Mouse (Mus musculus): ENCODE results near the gene Nelfe.
A peak's percentile ranks its signal among the peaks of the same experiment; 100 is the strongest.
"Not testable (repeated sequence)": the region's sequence is repeated elsewhere in the genome, so short reads cannot be mapped to it uniquely, and the experiment has no call there.

Gene Nelfe

DNA sequence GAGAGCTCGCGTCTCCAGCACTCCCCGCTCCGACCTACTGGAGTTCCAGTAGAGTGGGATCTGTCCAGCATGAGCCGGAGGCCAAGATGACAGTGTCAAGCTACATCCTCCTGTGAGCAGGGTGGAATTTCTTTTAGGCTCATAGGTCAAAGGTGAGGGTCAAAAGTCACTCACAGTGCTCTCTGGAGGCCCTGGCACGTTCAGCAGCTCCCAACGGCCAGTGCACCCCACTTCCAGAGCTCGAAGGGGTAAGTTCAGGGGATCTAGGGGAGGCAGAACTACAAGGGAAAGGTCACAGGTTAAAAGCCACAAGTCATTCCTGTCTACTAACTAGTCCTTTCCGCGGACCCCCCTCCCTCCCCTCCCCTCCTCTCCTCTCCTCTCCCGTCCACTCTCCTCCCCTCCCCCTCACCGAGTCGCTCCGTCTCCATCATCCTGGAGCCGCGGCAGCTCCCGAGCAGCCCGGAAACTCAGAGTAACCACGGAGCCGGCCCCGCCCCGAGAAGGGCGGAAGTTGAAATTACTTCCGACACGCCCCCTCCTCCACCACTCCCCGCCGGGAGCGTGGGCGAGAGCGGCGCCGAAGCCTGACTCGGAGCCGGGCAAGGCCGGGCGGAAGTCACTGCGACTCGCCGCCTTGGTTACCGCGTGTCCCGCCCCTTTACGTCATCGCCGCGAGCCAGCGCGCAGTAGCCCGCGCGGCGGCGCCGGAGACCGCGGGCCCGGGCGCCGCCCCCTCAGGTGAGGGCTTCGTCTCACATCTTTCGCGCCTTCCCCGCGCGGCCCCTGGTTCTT, at the start of gene Nelfe, which contains the start of gene Skiv2l:
Gene Nelfe, plus strand, starts transcription at position 670 of the 795 bp plus-strand sequence.
Gene Skiv2l, minus strand, starts transcription at position 489 of the 795 bp plus-strand sequence.
- peak; percentile 99 for DNase-seq (ENCODE audit: low spot score)

DNA sequence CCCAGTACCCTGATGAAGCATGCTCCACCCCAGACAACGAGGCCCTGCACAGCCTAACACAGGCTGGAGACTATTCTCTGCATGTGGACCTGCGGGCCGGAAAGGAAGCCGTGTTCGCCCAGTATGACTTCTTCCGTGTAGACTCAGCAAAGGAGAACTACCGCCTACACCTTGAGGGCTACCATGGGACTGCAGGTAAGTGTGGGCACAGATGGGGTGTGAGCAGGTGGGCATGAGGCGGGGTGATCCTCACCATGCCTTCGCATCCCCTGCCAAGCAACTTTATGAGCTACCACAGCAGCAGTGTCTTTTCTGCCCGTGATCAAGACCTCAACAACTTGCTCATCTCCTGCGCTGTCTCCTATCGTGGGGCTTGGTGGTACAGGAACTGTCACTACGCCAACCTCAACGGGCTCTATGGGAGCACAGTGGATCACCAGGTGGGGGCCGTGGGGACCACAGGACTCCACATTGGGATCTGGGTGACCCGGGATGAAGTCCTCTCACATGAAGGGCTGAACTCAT, 49.3 kb upstream of the Nelfe start:
- DNase-seq (ENCODE audit: low spot score), result not testable (repeated sequence)

DNA sequence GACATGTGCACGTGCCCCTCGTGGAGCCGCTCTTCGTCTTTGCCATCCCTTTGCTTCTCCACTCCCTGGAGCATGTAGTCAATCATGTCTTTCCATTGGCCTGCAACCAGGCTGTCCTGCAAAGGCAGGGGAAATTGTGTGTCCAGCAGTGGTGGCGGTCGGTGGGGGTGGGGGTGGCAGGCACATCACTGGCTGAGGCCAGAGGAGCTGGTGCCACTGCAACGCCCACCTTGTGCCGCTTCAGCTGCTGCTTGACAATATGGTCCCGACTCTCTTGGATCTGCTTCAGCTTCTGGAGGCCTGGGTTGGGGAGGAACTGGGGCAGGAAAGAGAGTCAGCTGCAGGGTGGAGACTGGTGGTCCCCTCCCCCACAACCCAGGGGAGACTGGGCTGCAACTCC, 47.4 kb upstream of the Nelfe start:
- DNase-seq (ENCODE audit: low spot score), result not testable (repeated sequence)

DNA sequence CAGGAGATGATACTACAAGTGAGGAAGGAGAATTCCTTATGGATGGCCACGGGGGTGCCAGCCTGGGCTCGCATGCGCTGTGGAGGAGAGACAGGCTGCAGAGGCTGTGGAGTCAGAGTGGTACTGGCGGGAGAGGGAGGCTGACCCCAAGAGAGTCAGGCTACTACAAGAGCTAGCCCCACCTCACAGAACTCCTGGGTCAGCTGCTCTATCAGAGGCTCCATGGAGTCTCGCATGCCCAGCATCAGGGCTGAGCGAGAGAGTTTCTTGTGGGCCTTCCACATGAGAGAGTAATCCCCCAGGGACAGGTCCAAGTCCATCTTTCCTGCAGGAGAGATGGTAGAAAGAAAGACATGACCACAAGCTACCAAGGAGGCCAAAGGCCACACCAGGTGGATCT, 46.8 kb upstream of the Nelfe start:
- not testable (repeated sequence) for DNase-seq (ENCODE audit: low spot score)

DNA sequence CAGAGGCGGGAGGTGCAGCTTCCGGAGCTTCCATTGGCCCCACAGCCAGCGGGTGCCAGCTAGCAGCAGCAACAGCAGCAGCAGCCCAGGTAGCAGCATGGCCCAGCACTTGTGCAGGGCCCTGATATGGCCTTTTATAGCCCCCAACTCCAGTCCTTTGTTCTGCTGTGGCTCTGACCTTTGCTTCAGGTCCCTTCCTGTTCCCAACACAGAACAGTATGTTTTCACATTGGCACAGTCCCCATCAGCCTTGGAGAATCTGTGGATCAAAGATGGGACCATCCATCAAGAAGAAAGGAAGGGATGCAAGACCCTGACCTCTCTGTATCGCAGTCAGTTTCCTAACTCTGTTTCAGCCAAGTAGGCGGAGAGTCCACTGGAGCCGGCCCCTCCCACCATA, 45.9 kb upstream of the Nelfe start, which contains the start of gene Cyp21a1:
Gene Cyp21a1, minus strand, starts transcription at position 261 of the 400 bp plus-strand sequence.
- DNase-seq (ENCODE audit: low spot score), result not testable (repeated sequence)

DNA sequence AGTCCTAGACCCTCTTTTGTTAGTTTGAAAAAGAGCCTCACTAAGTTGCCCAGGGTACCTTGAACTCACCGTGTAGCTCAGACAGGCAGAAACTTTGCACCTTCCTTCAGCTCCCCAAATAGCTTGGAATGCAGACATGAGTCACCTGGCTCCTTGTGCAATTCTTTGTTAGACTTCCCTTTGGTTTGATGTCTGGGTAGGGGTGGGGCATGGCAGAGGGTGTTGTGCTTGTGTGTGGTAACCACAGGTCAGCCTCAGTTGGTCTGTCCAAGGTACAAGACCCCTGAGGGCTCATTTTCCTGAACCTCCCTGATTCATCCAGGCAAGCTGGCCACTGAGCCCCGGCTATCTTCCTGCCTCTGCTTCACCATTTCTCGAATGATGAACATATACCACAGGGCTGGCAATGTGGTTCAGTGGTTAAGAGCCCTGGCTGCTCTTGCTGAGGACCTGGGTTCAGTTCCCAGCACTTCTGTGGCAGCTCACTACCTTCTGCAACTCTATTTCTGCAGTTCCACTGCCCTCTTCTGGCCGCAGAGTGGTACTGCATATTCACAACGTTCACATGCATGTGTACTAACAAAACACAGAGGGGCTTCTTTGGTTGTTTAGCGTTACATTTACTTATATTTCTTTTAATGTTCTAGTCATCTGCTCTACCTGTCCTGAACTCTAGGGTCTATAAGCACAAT, 45.2 kb upstream of the Nelfe start:
- DNase-seq (ENCODE audit: low spot score), result no peak

DNA sequence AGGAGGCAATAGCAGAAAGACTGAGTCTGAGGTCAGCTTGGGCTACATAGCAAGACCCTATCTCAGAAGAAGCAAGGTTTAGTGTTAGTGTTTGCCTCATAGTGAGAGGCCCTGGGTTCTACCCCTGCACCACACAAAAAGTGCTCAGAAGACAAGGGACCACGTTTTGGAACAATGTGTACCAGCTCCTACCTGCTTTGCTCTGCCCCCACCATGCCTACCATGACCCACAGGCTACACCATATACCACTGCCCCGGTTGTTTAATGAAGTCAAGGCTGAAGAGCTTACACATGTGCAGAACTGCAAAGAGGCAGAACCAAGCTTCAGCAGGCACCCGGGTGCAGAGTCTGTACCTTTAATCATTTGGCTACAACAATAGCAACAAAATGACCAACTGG, 43.0 kb upstream of the Nelfe start:
- no peak for DNase-seq (ENCODE audit: low spot score)

DNA sequence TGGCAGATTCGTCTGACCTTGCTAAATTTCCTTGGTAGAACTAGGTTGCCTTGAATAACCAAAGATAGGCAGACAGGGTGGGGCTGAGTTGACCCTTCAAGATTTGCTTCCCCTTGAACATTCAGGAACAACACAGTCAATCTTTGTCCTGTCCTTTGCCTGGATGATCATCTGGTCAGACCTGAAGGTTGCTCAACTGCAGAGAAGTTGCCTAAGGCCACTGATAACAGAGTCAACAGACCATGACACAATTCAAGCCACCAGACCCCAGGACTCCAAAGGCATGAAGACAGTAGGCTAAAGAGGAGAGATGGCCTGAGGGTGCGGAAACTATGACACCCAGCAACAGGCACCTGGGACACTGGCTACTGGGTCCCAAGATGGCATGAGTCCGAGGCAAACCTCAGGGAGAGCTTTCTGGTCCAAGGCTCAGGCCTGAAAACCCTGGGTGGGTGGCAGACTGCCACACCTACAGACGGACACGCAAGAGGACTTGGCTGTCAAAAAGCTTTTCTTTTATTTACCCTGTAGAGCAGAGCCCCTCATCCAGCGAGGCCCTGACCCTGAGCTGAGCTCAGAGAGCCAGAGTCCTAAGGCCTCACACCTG, 41.5 kb upstream of the Nelfe start:
- no peak for DNase-seq (ENCODE audit: low spot score)

DNA sequence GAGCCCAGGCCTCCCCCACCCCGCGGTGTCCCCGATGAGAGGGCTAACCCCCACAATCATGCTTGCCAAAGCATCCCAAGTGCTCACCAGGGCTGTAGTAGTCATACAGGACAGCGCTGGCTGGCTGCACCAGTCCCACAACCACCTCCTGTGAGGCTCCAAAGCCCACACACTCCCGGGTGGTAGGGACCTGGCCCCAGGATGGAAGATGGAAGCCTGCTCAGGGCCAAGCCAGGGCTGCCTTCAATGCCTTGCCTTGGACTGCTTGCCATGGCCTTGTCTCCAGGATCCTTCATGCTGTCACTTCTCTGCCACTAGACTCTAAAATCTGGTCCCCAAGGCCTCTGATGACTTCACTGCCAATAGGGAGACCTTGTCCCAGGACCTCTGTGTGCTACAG, 39.8 kb upstream of the Nelfe start:
- DNase-seq (ENCODE audit: low spot score), result not testable (repeated sequence)

DNA sequence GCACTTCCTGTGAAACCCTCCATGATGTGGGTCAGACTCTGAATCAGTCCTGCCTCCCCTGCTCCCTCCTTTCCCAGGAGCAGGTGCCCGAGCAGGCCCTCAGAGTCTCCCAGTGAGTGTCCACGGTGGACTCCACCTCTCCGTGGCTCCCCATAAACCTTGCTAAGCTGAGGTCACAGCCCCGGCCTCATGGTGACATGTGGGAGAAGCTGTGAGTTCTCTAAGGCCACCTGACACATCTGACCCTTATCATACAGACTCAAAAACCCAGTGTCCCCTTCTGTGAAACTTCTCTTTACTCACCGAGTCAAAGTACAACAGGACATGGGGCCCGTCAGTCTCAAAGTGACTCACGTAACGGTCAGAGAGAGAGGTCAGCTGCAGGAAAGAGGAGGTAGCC, 39.4 kb upstream of the Nelfe start:
- DNase-seq (ENCODE audit: low spot score), result not testable (repeated sequence)

DNA sequence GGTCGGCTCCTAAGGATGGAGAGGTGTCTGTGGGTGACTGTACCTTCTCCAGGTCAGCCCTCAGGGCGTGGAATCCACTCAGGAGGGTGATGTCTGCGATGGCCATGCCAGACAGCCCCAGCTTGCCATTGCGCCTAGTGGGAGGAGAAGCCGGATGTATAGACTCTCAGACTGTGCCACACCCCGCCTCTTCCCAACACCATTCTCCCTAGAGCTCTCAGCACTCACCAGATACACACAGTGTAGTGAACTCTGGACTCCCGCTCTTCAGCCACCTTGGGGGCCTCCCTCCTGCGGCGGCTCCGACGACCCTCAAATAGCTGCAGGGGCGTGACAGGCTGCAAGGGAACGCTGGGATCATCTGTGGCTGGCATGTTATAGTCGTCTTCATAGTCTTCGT, 38.9 kb upstream of the Nelfe start:
- DNase-seq (ENCODE audit: low spot score), result no peak

DNA sequence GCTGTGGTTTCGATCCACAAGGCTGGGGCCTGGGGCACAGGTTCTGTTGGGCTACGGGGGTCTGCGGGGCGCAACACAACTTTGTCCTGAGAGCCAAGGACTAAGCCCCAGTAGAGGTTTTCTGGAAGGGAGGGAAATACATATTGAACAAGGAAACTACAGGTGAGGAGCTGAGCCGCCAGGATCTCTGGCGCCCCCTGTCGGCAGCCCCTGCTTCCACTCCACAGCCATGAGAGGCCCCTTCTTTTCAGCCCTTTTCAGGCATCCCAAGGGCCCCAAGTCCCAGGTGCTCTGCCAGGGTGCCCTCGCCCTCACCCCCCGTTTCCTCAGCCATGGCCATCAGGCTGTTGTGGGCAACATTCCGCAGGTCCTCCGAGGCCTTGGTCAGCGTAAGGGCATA, 36.4 kb upstream of the Nelfe start:
- not testable (repeated sequence) for DNase-seq (ENCODE audit: low spot score)

DNA sequence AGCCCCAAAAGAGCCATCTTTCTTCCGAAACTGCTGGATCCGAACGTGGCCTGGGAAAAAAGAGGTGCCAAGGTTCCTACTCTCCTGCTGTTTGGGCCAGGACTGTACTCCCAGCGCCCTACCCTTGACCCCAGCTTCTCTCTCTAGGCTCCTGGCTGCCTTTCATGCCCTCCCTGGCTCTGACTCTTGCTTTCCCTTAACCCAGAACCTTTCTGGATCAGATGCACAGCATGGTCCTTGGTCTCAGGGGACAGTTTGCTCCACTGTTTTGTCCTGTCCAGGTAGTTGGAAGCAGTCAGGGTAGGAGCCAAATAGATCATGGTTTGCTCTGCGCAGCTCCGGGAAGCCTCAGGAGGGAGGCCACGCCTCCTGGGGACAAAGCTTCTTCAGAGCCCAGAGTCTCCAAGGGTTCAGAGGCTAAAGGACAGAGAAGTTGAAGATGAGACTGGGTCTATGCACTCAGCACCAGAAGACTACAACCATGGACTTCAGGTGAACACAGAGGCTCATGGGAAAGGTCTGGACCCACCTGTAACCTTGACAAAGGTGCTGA, 35.3 kb upstream of the Nelfe start:
- DNase-seq (ENCODE audit: low spot score), result no peak

DNA sequence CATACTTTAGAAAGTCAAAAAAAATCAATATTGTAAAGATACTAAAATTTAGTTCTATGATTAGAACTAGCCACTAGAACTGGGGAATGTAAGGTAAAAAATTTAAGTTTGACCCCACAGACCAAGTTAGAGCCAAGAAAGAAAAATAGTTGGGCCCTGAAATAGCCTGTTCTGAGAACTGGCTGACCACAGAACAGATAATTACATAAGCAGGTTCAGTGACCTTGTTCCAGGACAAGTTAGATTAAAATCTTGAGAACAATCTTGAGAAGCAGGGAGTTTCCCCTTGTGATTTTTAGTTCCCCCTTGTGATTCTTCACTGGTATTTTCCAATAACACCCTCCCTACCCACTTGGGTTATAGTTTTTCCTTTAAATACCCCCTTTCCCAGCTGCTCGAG, 19.4 kb upstream of the Nelfe start:
- not testable (repeated sequence) for DNase-seq (ENCODE audit: low spot score)

DNA sequence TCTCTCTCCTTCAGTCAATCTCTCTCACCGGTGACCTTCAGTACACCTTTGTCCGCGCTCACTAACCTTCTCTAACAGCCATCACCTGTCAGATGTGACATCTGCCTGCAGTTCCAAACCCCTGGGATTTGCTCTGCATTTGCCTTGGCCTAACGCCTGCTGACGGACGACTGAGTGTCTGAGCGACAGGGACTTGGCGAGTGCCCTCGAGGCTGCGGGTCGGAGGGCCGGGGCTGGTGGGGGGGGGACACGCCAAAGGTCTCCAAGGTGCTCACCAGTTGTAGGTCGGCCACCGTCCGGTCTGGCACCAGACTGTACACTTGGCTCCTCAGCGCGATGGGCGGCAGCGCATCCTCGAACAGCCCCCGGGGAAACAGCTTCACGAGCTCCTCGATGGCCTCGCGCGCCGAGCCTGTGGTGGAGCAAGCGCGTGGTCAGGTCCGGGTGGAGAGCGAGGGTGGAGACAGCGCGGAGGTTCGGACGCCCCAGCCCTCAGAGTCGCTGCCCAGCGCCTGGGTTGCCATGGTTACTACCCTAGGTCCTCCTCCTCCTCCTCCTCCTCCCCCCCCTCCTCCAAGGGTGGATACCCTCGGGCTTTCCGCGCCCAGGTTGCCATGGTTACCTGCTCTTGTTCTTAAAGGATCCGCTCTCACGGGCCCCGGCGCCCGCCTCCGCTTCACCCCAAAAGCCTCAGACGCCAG, 13.9 kb upstream of the Nelfe start:
- no peak for DNase-seq (ENCODE audit: low spot score)

DNA sequence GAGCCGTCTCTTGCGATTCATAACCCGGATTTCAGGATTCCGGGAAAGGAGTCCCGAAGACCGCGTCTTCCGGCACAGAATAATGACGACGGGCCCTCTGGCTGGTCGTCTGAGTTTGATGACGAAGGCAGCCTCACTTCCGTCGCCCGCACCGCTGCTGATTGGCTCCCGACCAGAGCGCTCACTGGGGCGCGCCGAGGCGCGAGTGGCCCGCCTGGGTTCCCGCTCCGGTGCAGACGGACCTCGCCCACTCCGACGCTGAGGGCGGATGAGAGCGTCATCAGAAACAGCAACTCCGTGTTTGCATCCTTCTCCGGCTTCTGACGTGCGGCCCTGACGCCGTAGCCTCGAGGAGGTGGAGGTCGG, 13.4 kb upstream of the Nelfe start, which contains the start of the genes Stk19 and Dxo:
Gene Stk19, minus strand, starts transcription at position 90 of the 366 bp plus-strand sequence.
Gene Dxo, plus strand, starts transcription at position 164 of the 366 bp plus-strand sequence.
- peak; percentile 98 for DNase-seq (ENCODE audit: low spot score)

DNA sequence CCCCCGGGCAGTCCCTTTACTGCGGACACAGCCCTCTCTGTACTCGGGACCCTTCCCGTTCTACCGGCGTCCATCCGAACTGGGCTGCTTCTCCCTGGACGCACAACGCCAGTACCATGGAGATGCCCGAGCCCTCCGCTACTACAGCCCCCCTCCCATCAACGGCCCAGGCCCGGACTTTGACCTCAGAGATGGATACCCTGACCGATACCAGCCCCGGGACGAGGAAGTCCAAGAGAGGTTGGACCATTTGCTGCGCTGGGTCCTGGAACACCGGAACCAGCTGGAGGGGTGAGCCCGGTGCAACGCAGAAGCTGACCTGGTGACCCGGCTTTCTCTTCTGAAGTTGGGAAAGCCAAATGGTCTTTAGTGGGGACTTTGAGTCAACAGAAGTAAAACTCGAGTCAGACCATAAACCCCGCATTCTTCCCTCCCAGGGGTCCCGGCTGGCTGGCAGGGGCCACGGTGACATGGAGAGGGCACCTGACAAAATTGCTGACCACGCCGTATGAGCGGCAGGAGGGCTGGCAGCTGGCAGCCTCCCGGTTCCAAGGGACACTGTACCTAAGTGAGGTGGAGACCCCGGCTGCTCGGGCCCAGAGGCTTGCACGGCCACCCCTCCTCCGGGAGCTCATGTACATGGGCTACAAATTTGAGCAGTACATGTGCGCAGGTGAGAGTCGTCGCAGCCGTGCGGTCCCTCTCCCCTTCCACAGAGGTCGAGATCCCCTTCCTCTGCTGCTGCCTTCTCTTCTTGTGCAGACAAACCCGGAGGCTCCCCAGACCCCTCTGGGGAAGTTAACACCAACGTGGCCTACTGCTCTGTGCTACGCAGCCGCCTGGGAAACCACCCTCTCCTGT, 12.5 kb upstream of the Nelfe start:
- no peak for DNase-seq (ENCODE audit: low spot score)

DNA sequence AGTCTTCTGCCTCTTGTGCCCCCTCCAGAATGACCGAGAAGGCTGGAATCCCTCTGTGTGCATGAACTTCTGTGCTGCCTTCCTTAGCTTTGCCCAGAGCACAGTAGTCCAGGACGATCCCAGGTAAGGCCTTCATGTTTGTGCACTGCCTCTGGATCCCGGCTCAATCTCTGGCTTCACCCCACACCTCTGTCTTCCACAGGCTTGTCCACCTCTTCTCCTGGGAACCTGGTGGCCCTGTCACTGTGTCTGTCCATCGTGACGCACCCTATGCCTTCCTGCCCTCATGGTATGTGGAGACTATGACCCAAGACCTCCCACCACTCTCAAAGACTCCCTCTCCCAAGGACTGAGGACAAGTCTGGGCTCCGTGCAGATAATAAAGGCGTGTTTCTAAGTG, 11.4 kb upstream of the Nelfe start:
- DNase-seq (ENCODE audit: low spot score), result no peak

DNA sequence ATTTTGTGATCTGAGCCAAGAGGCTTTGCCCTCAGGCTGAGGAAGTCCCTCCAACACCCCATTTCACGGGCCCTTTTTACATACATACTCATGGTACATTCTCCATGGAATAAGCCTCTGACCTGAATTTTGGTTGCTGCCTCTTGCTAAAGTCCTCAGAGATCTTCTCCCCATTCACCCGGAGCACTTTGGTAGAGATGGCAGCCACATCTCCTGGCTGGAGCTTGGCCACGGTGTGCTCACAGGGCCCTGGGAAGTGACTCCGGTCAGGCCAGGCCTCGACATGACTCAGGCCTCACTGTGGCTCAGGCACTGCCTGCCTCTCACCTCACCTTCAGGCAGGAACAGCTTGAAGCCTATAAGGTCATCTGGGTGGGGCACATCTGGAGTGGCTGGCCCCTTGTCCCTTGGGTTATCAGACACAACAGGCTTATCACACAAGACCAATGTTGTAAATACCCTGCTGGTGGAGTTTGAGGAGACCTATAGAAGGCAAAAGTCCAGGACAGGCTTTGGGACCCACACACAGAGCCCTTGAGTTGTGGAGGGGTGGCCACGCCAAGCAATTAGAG, 9.4 kb upstream of the Nelfe start:
- no peak for DNase-seq (ENCODE audit: low spot score)

DNA sequence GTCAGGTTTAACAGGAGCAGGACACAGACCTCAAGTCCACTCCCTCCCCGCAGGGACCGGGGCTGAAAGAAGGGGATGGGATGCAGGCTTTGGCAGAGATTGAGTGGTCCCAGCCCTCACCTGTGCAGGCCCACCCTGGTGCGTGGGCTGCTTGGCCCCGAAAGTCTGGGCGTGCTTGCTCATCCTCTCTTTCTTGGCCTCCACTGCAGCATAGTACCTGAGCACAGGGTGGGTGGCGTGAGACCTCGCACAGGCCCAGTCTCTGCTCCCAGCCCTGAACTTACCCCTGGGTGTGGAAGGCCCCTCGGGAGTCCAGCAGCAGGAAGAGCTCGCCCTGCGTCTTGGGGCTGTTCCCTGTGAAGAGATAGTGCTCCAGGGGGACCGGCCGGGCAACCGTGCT, 5.3 kb upstream of the Nelfe start:
- DNase-seq (ENCODE audit: low spot score), result no peak

Data from MN1 (cell line).